8 mouse cellular contexts compared by ENCODE assay signal in the genomic region with DNA sequence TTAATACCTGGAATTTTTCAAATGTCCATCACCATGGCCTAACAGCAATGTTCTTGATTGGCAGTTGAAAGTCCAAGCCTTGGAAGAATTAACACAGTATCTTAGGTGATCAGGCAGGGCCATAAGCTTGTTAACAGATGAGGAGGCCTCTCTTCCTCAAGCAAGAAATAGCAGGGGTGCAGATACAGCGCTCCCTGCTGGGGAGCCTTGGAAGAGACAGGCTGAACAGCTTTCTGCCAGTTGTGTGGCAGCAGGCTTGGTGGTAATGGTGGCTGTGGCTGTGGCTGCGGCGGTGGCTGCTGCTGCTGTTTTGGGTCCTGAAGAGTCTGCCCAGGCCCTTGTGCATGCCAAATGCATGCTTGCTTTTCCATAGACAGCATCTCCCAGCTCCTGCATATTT.
A peak's percentile ranks its signal among the peaks of the same experiment; 100 is the strongest.
DNase-seq lines count a peak whose midpoint lies in the region; ATAC-seq lines count a peak whose summit lies in the region.

No protein-coding gene starts in this region.

- 70% methylated on average over 3 of the region's 3 CpGs for WGBS in liver, embryonic 12.5 days (ENCODE audit: insufficient replicate concordance)
- 78% methylated on average over 3 of the region's 3 CpGs for WGBS in limb, embryonic 11.5 days

- no peak overlapping the region for H3K4me2 ChIP-seq in liver, embryonic 12.5 days
- H3K4me2 ChIP-seq in limb, embryonic 11.5 days (ENCODE audit: low read depth, severe bottlenecking) = no peak overlapping the region

- H3K9me3 ChIP-seq in liver, embryonic 12.5 days (replicated peaks) = no peaks in the 10 kb centered on the region
- no peaks in the 10 kb centered on the region for H3K9me3 ChIP-seq in limb, embryonic 11.5 days (ENCODE audit: control insufficient read depth, low read length)

- peaks cover 95% of the 10 kb centered on the region for H3K36me3 ChIP-seq in liver, embryonic 12.5 days
- peaks cover 19% of the 10 kb centered on the region for H3K36me3 ChIP-seq in limb, embryonic 11.5 days (ENCODE audit: control insufficient read depth, insufficient read depth, low read length)

- H3K4me3 ChIP-seq in liver, embryonic 12.5 days = no peak overlapping the region
- no peak overlapping the region for H3K4me3 ChIP-seq in limb, embryonic 11.5 days (ENCODE audit: low read depth, low read length)

- no peak overlapping the region for H3K9ac ChIP-seq in liver, embryonic 12.5 days
- no peak overlapping the region for H3K9ac ChIP-seq in limb, embryonic 11.5 days (ENCODE audit: low read length)

- intact Hi-C loops in heart, postnatal 25 days (cut with DNase I) = loop anchor here (1.0 to 5.0 kb wide), 2 partner anchors 178 to 258 kb away; no protein-coding TSS in a partner anchor

- ATAC-seq in liver, embryonic 12.5 days = no peak
- ATAC-seq in limb, embryonic 11.5 days (ENCODE audit: insufficient number of reproducible peaks, low FRiP score, low TSS enrichment, low read depth) = no peak

- no peaks in the 10 kb centered on the region for H3K4me1 ChIP-seq in liver, embryonic 12.5 days
- H3K4me1 ChIP-seq in limb, embryonic 11.5 days (ENCODE audit: control insufficient read depth, insufficient read depth, low read length) = no peaks in the 10 kb centered on the region

- H3K27me3 ChIP-seq in liver, embryonic 12.5 days (replicated peaks) = no peaks in the 10 kb centered on the region
- no peaks in the 10 kb centered on the region for H3K27me3 ChIP-seq in limb, embryonic 11.5 days (ENCODE audit: control insufficient read depth, insufficient read depth, low read length)

- no peak overlapping the region for H3K27ac ChIP-seq in liver, embryonic 12.5 days
- H3K27ac ChIP-seq in limb, embryonic 11.5 days (replicated peaks; ENCODE audit: low read depth, low read length) = no peak overlapping the region

- DNase-seq in liver (peak; percentile 56), MN1 (ENCODE audit: low spot score) (peak; percentile 13)
- peak; percentile 59 for DNase-seq in embryo, embryonic 10 days (ENCODE audit: low spot score)
- DNase-seq in heart, postnatal 25 days (ENCODE audit: low spot score) = peak; percentile 32
- DNase-seq in limb, embryonic 11.5 days (ENCODE audit: low spot score) = peak; percentile 76
- DNase-seq in ovary, adult 18-20 months (ENCODE audit: low spot score) = peak; percentile 12
- DNase-seq in urinary bladder, postnatal 14 days (ENCODE audit: low spot score) = peak; percentile 59

Comparison
In these comparisons a context has a peak if more than half of its experiments do, and no peak if none do; other contexts are left out.
1. DNase-seq: peak in every context shown above with its lines; median percentile 76 in limb, embryonic 11.5 days; 59 in embryo, embryonic 10 days; 59 in urinary bladder, postnatal 14 days; 56 in liver; 32 in heart, postnatal 25 days; 13 in MN1; 12 in ovary, adult 18-20 months.